In genomic region chr6:25808806-25809495, GRCm38 (mm10) we compare ENCODE assay signal across 8 mouse cellular contexts. TPM values are rescaled to one million over a fixed set of nuclear protein-coding genes. Genes with fewer than 3 reads are reported as not detected.
DNase-seq lines count a peak whose midpoint lies in the region; ATAC-seq and TF ChIP-seq lines count a peak whose summit lies in the region.

TSS of gene Pot1a (minus strand) at chr6:25809246.

- under 1% methylated on average over 34 of the region's 34 CpGs for WGBS in forebrain, embryonic 13.5 days
- WGBS in large intestine, adult 2 months = under 1% methylated on average over 34 of the region's 34 CpGs
- under 1% methylated on average over 34 of the region's 34 CpGs for WGBS in liver, postnatal 0 days (ENCODE audit: insufficient replicate concordance)
- WGBS in neural tube, embryonic 14.5 days = under 1% methylated on average over 34 of the region's 34 CpGs

- no peaks in the 10 kb centered on the region for H3K4me1 ChIP-seq in ES-Bruce4 (ENCODE audit: control insufficient read depth, insufficient read depth, low read length)
- peaks cover 19% of the 10 kb centered on the region; the same call in 1 of the 2 replicates for H3K4me1 ChIP-seq in forebrain, embryonic 13.5 days
- peaks cover 10% of the 10 kb centered on the region for H3K4me1 ChIP-seq in liver, postnatal 0 days (ENCODE audit: insufficient read depth)
- H3K4me1 ChIP-seq in neural tube, embryonic 14.5 days (ENCODE audit: control insufficient read depth, insufficient read depth, low read length) = 0 out of 2 replicates have a peak, but pooled peaks cover 2% of the 10 kb centered on the region

- peak within 1 kb of the TSS; percentile 71 for H3K9ac ChIP-seq in ES-Bruce4 (ENCODE audit: low read depth, poor library complexity, severe bottlenecking)
- peak within 1 kb of the TSS; percentile 68 for H3K9ac ChIP-seq in forebrain, embryonic 13.5 days
- peak within 1 kb of the TSS; percentile 67 for H3K9ac ChIP-seq in liver, postnatal 0 days (replicated peaks)
- H3K9ac ChIP-seq in neural tube, embryonic 14.5 days (replicated peaks; ENCODE audit: low read depth, low read length) = peak within 1 kb of the TSS; percentile 58

- DNase-seq in heart, postnatal 10 days = peak; percentile 97 to 98
- DNase-seq in large intestine, adult 2 months (ENCODE audit: low read depth, low spot score) = peak; percentile 89
- DNase-seq in liver, postnatal 0 days = peak; percentile 97
- peak; percentile 97 for DNase-seq in testis, postnatal 10 days (ENCODE audit: low spot score)

- ATAC-seq in cerebellum, adult (ENCODE audit: insufficient number of reproducible peaks, low FRiP score, low TSS enrichment) = peak; percentile 99
- ATAC-seq in forebrain, embryonic 13.5 days = peak; percentile 99
- peak; percentile 99 for ATAC-seq in liver, postnatal 0 days
- ATAC-seq in neural tube, embryonic 14.5 days (ENCODE audit: low read depth) = peak; percentile 100

- no peak for TF ChIP-seq CTCF in ES-Bruce4 (IDR thresholded peaks at IDR 0.05; ENCODE audit: low read depth, low read length)
- TF ChIP-seq CTCF in liver, postnatal 0 days (IDR thresholded peaks at IDR 0.05; ENCODE audit: low read depth) = no peak

- TF ChIP-seq POLR2A in ES-Bruce4 (IDR thresholded peaks at IDR 0.05; ENCODE audit: insufficient read depth, low read length) = peak; percentile 43

- H3K27ac ChIP-seq in ES-Bruce4 (ENCODE audit: insufficient read depth, low read length) = peak within 1 kb of the TSS; percentile 64
- H3K27ac ChIP-seq in forebrain, embryonic 13.5 days = peak within 1 kb of the TSS; percentile 67
- H3K27ac ChIP-seq in liver, postnatal 0 days (ENCODE audit: low read depth) = peak within 1 kb of the TSS; percentile 76
- H3K27ac ChIP-seq in neural tube, embryonic 14.5 days (ENCODE audit: low read depth, low read length) = peak within 1 kb of the TSS; percentile 74

- H3K4me2 ChIP-seq in forebrain, embryonic 13.5 days = peak within 1 kb of the TSS; percentile 62
- peak within 1 kb of the TSS; percentile 70 for H3K4me2 ChIP-seq in liver, postnatal 0 days (ENCODE audit: low read depth, low read length)
- H3K4me2 ChIP-seq in neural tube, embryonic 14.5 days (ENCODE audit: low read depth, low read length) = peak within 1 kb of the TSS; percentile 55

- no peaks in the 10 kb centered on the region for H3K9me3 ChIP-seq in ES-Bruce4 (replicated peaks; ENCODE audit: control insufficient read depth, insufficient read depth, low read length, poor library complexity, severe bottlenecking)
- no peaks in the 10 kb centered on the region for H3K9me3 ChIP-seq in forebrain, embryonic 13.5 days (replicated peaks)
- no peaks in the 10 kb centered on the region for H3K9me3 ChIP-seq in liver, postnatal 0 days (ENCODE audit: low read length)
- no peaks in the 10 kb centered on the region for H3K9me3 ChIP-seq in neural tube, embryonic 14.5 days (ENCODE audit: control insufficient read depth, low read length)

- no peaks in the 10 kb centered on the region; the same call in 1 of the 2 replicates for H3K36me3 ChIP-seq in ES-Bruce4 (ENCODE audit: control insufficient read depth, insufficient read depth, low read length, poor library complexity, severe bottlenecking)
- H3K36me3 ChIP-seq in forebrain, embryonic 13.5 days (ENCODE audit: poor library complexity, severe bottlenecking) = peaks cover 7% of the 10 kb centered on the region; the same call in 1 of the 2 replicates
- H3K36me3 ChIP-seq in liver, postnatal 0 days (replicated peaks; ENCODE audit: insufficient read depth, low read length) = peaks cover 4% of the 10 kb centered on the region; the same call in 1 of the 2 replicates
- H3K36me3 ChIP-seq in neural tube, embryonic 14.5 days (ENCODE audit: control insufficient read depth, insufficient read depth, low read length) = no peaks in the 10 kb centered on the region

- TF ChIP-seq EP300 in ES-Bruce4 (IDR thresholded peaks at IDR 0.05; ENCODE audit: insufficient read depth, low read depth, low read length) = 0 out of 2 replicates have a peak, but pooled peaks have one; percentile 20
- TF ChIP-seq EP300 in liver, postnatal 0 days (IDR thresholded peaks at IDR 0.05; ENCODE audit: low read depth) = peak; percentile 49

- peak within 1 kb of the TSS; percentile 98 for H3K4me3 ChIP-seq in ES-Bruce4 (ENCODE audit: low read depth, low read length)
- H3K4me3 ChIP-seq in forebrain, embryonic 13.5 days = peak within 1 kb of the TSS; percentile 57
- H3K4me3 ChIP-seq in liver, postnatal 0 days (ENCODE audit: low read depth, low read length) = peak within 1 kb of the TSS; percentile 56
- peak within 1 kb of the TSS; percentile 47 for H3K4me3 ChIP-seq in neural tube, embryonic 14.5 days (ENCODE audit: low read depth, low read length)

- no peaks in the 10 kb centered on the region for H3K27me3 ChIP-seq in ES-Bruce4 (ENCODE audit: control insufficient read depth, insufficient read depth, low read length, poor library complexity, severe bottlenecking)
- H3K27me3 ChIP-seq in forebrain, embryonic 13.5 days = no peaks in the 10 kb centered on the region
- no peaks in the 10 kb centered on the region for H3K27me3 ChIP-seq in liver, postnatal 0 days (ENCODE audit: insufficient read depth, low read length)
- H3K27me3 ChIP-seq in neural tube, embryonic 14.5 days (ENCODE audit: control insufficient read depth, insufficient read depth, low read length) = no peaks in the 10 kb centered on the region

- intact Hi-C loops in heart, postnatal 10 days (cut with DNase I) = no loop called here

RNA-seq across cellular contexts. Expression of gene Pot1a, which starts in this region (rescaled TPM):
- polyA plus RNA-seq in ES-Bruce4 (2011; ENCODE audit: insufficient read depth, insufficient read length, low read depth, missing spikeins) = 50.5 and 60.8 TPM in 2 replicates
- polyA plus RNA-seq in forebrain, embryonic 13.5 days (2015; fragmentation: Nextera tagmentation; extraction: Ambion mirVana) = 34.9 and 38.2 TPM in 2 replicates
- 10 to 100 TPM in 1 of 2 experiments, 1 to 10 TPM in 1; 9.5 to 10.6 TPM for total RNA-seq in heart, postnatal 10 days (2021)
- 2.5 and 3.6 TPM in 2 replicates for polyA plus RNA-seq in large intestine, adult 2 months (2012; rRNA removed)
- 10.0 TPM in 2 replicates for polyA plus RNA-seq in liver, postnatal 0 days (2015; fragmentation: Nextera tagmentation; extraction: Ambion mirVana)
- polyA plus RNA-seq in neural tube, embryonic 14.5 days (2014; fragmentation: Nextera tagmentation; extraction: Ambion mirVana) = 34.3 and 34.6 TPM in 2 replicates

Comparison
In these comparisons a context has a peak if more than half of its experiments do, and no peak if none do; other contexts are left out.
1. Peak in every context shown above with its lines: DNase-seq, ATAC-seq, H3K4me3 ChIP-seq and H3K27ac ChIP-seq.
2. H3K4me3 ChIP-seq: peak in every context shown above with its lines; median percentile 98 in ES-Bruce4; 57 in forebrain, embryonic 13.5 days; 56 in liver, postnatal 0 days; 47 in neural tube, embryonic 14.5 days.